Mouse (Mus musculus) bone marrow, adult 2 months (tissue): Measurements from ENCODE around the gene Gm32687.
"Not testable (repeated sequence)": the region's sequence is repeated elsewhere in the genome, so short reads cannot be mapped to it uniquely, and the experiment has no call there.

Source experiments
- CTCF ChIP-seq: fragments of 200-500 bp; IDR thresholded peaks from 2 replicates; pipeline ENCODE4 v1.5.1; 2011; ENCODE audit warnings: low read length, control low read depth; ENCODE audit not compliant: control insufficient read depth, insufficient read depth
- POLR2A ChIP-seq: fragments of 200-500 bp; IDR thresholded peaks from 2 replicates; pipeline ENCODE4 v1.6.1; 2011; ENCODE audit warnings: low read depth, mild to moderate bottlenecking, control low read depth, low read length, borderline replicate concordance; ENCODE audit not compliant: control insufficient read depth

DNA sequence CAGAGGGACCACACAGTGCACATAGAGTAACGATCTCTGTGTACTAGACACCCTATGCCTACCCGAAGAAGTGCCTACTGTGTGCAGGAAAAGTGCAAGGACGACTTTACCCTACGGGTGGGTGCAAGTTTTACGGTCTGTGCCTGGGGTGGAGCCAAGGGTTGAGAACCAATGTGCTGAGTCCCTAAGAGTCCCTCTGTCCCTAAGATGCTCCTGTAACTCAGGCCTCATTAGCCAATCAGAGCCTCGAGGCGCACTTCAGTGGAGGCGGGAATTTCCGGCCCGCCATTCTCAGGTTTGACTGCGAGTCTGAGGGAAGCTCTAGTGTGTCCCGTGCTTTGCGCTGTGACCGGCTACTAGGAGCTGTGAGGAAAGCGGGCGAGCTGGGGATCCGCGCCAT lies 17.5 kb upstream of the Gm32687 start:
- TF ChIP-seq CTCF, POLR2A: not testable (repeated sequence)
